Mouse (Mus musculus): ENCODE results near the gene Pdss2. TPM values are rescaled to one million over a fixed set of nuclear protein-coding genes. Genes with fewer than 3 reads are reported as not detected.

Gene Pdss2
- polyA plus RNA-seq, 1 experiment from 2014 or later: 9.7 TPM

DNA sequence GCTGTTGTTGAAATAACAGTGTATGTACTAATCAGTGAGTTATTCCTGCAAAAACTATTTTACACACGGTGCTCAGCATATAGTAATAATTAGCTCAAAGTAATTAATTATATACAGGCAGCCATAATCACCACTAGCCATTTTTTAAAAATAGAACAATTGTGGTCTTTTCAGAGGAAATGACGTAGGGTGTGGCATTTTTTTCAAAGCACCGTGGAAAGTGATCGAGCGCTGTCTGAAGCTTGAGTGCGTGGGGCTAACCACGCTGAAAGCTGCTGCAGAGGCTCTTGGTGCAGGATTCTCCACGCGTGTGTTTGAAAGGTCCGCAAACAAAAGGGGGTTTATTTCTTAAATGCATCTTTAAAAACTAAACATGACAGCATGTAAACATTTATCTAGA is 118.5 kb downstream of the Pdss2 start:
- no peak for ATAC-seq (ENCODE audit: extremely low read depth, insufficient number of reproducible peaks, low FRiP score, low TSS enrichment)
- WGBS: 74% methylated on average over 10 of the region's 10 CpGs
- H3K4me3 ChIP-seq: no peak overlapping the region

DNA sequence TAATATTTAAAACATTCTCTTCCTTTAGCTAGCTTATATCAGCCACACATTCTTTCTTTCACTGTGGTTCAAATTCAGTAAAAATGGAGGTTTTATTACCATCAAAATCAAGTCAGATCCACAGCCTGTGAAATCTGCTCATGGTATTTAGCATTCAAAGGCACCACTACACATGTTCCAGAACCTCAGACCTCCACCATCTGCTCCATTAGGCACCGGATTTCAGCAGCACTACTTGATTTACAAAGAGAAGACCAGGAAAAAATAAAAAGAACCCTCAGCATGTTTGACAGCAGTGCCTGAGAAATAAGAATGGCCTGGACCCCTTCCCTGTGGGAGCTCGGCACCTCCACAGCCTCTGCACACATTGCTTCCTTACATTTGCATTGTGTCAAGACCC is 128.4 kb downstream of the Pdss2 start:
- Histone ChIP-seq H3K27ac (replicated peaks) (no peak overlapping the region), H3K9me3 (no peaks in the 10 kb centered on the region), H3K9ac (no peak overlapping the region), H3K4me3 (no peak overlapping the region), H3K36me3 (no peaks in the 10 kb centered on the region), H3K4me1 (no peaks in the 10 kb centered on the region), H3K27me3 (replicated peaks) (no peaks in the 10 kb centered on the region), H3K4me2 (no peak overlapping the region)
- 90% methylated on average over 2 of the region's 2 CpGs for WGBS
- no peak for ATAC-seq (ENCODE audit: extremely low read depth, insufficient number of reproducible peaks, low FRiP score, low TSS enrichment)

More for the DNA sequence above, 118.5 kb downstream of the Pdss2 start:
- Histone ChIP-seq H3K4me2 (no peak overlapping the region), H3K9me3 (no peaks in the 10 kb centered on the region), H3K27me3 (replicated peaks) (no peaks in the 10 kb centered on the region), H3K27ac (replicated peaks) (no peak overlapping the region), H3K36me3 (no peaks in the 10 kb centered on the region), H3K4me1 (peaks cover 8% of the 10 kb centered on the region), H3K9ac (no peak overlapping the region)

DNA sequence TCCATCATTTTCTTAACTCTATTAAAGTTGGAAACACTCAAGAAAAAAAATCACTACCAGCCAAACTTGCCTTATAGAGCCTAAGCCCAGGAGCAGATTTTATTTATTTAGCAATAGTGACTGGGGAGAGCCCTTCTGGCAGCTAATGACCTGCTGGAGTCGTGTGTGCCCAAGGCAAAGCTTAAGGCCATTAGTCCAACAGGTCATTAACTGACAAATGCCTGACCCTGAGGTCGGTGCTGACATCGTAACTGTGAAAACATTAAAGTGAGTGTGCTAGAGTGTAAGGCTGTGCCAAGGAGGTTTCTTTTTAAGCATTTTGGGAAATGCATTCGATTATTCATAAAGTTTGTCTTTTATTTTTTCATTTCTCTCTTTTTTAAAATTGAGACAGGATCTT is 136.6 kb downstream of the Pdss2 start:
- no peaks in the 10 kb centered on the region for H3K9me3 ChIP-seq
- H3K4me2 ChIP-seq: no peak overlapping the region
- WGBS: 70% methylated on average over 4 of the region's 4 CpGs
- no peak for ATAC-seq (ENCODE audit: extremely low read depth, insufficient number of reproducible peaks, low FRiP score, low TSS enrichment)
- H3K27ac ChIP-seq (replicated peaks): no peak overlapping the region
- H3K27me3 ChIP-seq (replicated peaks): no peaks in the 10 kb centered on the region
- H3K36me3 ChIP-seq: no peaks in the 10 kb centered on the region
- no peak overlapping the region for H3K4me3 ChIP-seq
- no peak overlapping the region for H3K9ac ChIP-seq
- H3K4me1 ChIP-seq: no peaks in the 10 kb centered on the region

DNA sequence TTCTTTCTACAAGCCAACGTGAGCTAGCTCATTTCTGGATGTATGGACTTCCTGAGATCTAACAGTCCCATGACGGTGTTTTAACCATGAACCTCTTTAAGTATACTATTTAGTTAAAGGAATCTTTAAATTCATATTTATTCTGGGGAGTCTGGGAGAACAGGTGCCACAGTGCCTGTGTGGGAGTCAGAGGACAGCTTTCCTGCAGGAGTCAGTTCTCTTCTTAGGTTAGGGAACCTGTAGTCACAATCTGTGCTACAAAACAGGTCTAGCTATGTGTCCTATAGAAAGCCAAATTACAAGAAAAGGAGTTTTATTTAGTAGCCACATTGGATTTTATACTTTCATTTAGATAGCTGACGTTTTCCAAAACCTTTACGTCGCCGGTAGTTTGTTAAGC is 141.7 kb downstream of the Pdss2 start:
- H3K9ac ChIP-seq: no peak overlapping the region
- H3K4me1 ChIP-seq: no peaks in the 10 kb centered on the region

DNA sequence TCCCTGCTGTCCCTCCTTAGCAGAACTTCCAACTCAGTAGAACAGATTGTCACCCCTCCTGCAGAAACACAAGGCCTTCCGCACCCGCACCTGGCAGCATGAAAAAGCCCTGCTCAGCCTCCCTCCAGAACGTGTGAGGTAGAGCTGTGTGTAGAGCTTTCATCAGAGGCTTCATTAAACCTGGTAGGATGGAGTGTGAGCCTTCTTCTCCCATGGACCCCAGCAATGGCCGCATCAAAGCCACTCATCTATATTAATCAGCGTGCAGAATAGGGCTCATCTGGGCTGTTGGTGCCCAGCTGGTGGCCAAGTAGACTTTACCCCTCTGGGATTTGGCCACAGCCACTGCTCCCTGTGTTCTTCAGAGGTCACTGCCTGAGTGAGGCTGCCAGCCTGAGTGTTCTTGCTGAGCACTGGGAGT is 142.2 kb downstream of the Pdss2 start:
- H3K27me3 ChIP-seq (replicated peaks): no peaks in the 10 kb centered on the region
- WGBS: 87% methylated on average over 5 of the region's 5 CpGs
- no peak overlapping the region for H3K4me3 ChIP-seq
- H3K4me2 ChIP-seq: no peak overlapping the region
- no peaks in the 10 kb centered on the region for H3K9me3 ChIP-seq
- no peak overlapping the region for H3K9ac ChIP-seq
- H3K36me3 ChIP-seq: no peaks in the 10 kb centered on the region
- H3K27ac ChIP-seq (replicated peaks): no peak overlapping the region
- H3K4me1 ChIP-seq: no peaks in the 10 kb centered on the region
- no peak for ATAC-seq (ENCODE audit: extremely low read depth, insufficient number of reproducible peaks, low FRiP score, low TSS enrichment)

More for the DNA sequence above, 141.7 kb downstream of the Pdss2 start:
- Histone ChIP-seq H3K27ac (replicated peaks) (no peak overlapping the region), H3K27me3 (replicated peaks) (no peaks in the 10 kb centered on the region), H3K4me2 (no peak overlapping the region), H3K36me3 (no peaks in the 10 kb centered on the region), H3K4me3 (no peak overlapping the region), H3K9me3 (no peaks in the 10 kb centered on the region)
- no peak for ATAC-seq (ENCODE audit: extremely low read depth, insufficient number of reproducible peaks, low FRiP score, low TSS enrichment)
- 84% methylated on average over 6 of the region's 6 CpGs for WGBS

DNA sequence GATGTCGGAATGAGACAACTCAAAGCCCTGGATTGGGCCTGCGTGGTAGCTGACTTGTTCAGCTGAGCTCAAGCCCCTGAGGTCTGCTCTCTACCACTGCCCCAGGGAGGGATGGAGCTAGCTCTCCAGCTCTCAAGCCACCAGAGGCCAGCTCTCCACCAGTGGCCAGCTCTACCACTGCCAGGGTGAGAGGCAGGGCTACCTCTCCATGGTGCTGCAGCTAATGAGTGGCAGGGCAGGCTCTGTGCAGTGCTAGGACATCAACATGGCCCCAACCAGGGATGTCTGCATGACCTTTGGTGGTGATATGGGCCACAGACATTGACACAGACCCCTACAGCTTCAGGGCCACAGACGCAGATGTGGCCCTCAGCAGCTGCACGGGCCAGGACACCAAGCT is 144.6 kb downstream of the Pdss2 start:
- 88% methylated on average over 4 of the region's 4 CpGs for WGBS
- Histone ChIP-seq H3K4me3 (no peak overlapping the region), H3K4me1 (no peaks in the 10 kb centered on the region), H3K27ac (replicated peaks) (no peak overlapping the region), H3K36me3 (0 out of 2 replicates have a peak, but pooled peaks cover 2% of the 10 kb centered on the region), H3K9me3 (no peaks in the 10 kb centered on the region), H3K27me3 (replicated peaks) (no peaks in the 10 kb centered on the region), H3K4me2 (no peak overlapping the region), H3K9ac (no peak overlapping the region)
- no peak for ATAC-seq (ENCODE audit: extremely low read depth, insufficient number of reproducible peaks, low FRiP score, low TSS enrichment)

DNA sequence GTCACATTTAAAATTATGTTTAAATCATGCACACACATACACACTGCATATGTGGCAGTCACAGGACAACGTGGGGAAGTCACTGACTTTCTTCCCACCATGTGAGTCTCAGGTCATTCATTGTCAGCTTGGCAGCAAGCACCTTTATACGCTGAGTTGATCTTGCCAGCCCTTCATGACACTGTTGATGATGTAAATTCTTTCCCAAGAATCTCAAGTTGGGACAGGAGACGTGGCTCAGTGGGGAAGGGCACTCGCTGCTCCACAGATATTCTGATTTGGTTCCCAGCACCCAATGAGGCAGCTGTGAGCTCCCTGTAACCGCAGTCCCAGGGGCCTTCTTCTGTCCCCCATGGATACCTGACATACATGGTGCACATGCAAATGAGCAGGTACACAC is 147.3 kb downstream of the Pdss2 start:
- Histone ChIP-seq H3K9ac (no peak overlapping the region), H3K9me3 (no peaks in the 10 kb centered on the region), H3K27ac (replicated peaks) (no peak overlapping the region), H3K27me3 (replicated peaks) (no peaks in the 10 kb centered on the region), H3K36me3 (0 out of 2 replicates have a peak, but pooled peaks cover 2% of the 10 kb centered on the region), H3K4me3 (no peak overlapping the region), H3K4me1 (peaks cover 17% of the 10 kb centered on the region), H3K4me2 (no peak overlapping the region)
- ATAC-seq (ENCODE audit: extremely low read depth, insufficient number of reproducible peaks, low FRiP score, low TSS enrichment): no peak
- WGBS: 83% methylated on average over 5 of the region's 5 CpGs

DNA sequence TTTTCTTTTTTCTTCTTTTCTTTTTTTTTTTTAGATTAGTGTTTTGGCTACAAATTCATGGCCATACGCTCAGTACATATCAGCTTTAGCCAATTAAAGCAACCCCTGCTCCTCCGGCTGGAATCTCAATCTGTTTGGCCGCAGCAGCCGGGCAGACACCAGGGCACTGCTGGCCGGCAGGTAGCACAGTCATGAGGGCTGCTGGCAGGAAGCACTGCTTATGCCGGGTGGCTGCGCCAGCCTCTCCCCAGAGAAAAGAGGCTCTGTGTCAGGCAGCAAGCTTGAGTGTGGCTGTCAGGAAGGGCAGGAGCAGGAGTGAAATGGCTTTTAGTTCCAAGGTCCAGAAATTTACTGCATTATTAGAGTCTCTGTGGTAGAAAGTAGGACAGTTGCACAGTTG is 151.0 kb downstream of the Pdss2 start:
- Histone ChIP-seq H3K9ac (no peak overlapping the region), H3K27ac (replicated peaks) (0 out of 2 replicates have a peak overlapping the region, but pooled peaks have one; percentile 20), H3K4me1 (peaks cover 19% of the 10 kb centered on the region), H3K9me3 (no peaks in the 10 kb centered on the region), H3K36me3 (0 out of 2 replicates have a peak, but pooled peaks cover 2% of the 10 kb centered on the region), H3K4me2 (peak overlapping the region; percentile 7; the same call in 1 of the 2 replicates), H3K27me3 (replicated peaks) (no peaks in the 10 kb centered on the region), H3K4me3 (no peak overlapping the region)
- WGBS: 52% methylated on average over 7 of the region's 7 CpGs
- ATAC-seq (ENCODE audit: extremely low read depth, insufficient number of reproducible peaks, low FRiP score, low TSS enrichment): no peak

DNA sequence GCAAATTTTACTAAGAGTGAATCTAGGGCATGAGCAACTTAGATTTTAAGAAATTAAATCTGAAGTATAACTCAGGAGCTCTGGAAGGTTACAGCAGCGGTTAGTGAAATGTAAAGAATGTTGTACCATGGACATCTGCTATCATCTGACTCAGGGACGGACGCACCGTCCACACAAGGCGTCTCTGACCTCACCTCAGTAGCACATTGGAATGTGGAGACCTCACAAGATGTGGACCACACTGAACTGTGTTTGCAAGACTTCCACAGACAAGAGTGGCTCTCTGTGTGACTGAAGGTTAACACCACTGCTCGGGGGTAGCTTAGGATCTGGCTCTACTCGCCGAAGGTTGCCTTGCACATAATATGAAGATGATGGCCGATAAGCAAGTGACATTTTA is 151.7 kb downstream of the Pdss2 start:
- Histone ChIP-seq H3K9ac (no peak overlapping the region), H3K27me3 (replicated peaks) (no peaks in the 10 kb centered on the region), H3K4me1 (peaks cover 19% of the 10 kb centered on the region), H3K4me2 (no peak overlapping the region), H3K9me3 (no peaks in the 10 kb centered on the region), H3K4me3 (no peak overlapping the region), H3K27ac (replicated peaks) (no peak overlapping the region), H3K36me3 (0 out of 2 replicates have a peak, but pooled peaks cover 2% of the 10 kb centered on the region)
- ATAC-seq (ENCODE audit: extremely low read depth, insufficient number of reproducible peaks, low FRiP score, low TSS enrichment): no peak
- 57% methylated on average over 9 of the region's 9 CpGs for WGBS

DNA sequence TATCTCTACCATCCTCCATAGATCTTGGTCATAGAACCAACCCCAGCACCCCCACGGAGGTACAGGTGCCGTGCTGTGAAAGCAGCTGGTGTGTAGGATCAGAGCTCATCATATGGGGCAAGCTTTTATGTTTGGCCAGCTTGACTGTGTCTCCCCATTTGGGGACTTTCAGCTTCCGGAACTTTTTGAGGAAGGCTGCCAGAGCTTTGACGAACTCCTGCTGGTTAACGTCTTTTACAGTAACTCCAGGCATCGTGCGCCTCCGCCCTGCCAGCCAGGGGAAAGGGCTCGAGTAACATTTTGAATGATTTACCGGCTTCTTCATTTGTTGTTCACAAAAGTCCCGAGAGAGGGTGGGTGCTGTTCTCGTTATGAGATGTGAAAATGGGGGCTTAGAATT is 152.4 kb downstream of the Pdss2 start:
- no peak overlapping the region for H3K4me3 ChIP-seq
- WGBS: 83% methylated on average over 12 of the region's 12 CpGs
- no peak for ATAC-seq (ENCODE audit: extremely low read depth, insufficient number of reproducible peaks, low FRiP score, low TSS enrichment)
- peaks cover 20% of the 10 kb centered on the region for H3K4me1 ChIP-seq
- H3K36me3 ChIP-seq: 0 out of 2 replicates have a peak, but pooled peaks cover under 1% of the 10 kb centered on the region
- no peaks in the 10 kb centered on the region for H3K9me3 ChIP-seq
- H3K4me2 ChIP-seq: no peak overlapping the region
- no peak overlapping the region for H3K9ac ChIP-seq
- H3K27ac ChIP-seq (replicated peaks): no peak overlapping the region
- no peaks in the 10 kb centered on the region for H3K27me3 ChIP-seq (replicated peaks)

DNA sequence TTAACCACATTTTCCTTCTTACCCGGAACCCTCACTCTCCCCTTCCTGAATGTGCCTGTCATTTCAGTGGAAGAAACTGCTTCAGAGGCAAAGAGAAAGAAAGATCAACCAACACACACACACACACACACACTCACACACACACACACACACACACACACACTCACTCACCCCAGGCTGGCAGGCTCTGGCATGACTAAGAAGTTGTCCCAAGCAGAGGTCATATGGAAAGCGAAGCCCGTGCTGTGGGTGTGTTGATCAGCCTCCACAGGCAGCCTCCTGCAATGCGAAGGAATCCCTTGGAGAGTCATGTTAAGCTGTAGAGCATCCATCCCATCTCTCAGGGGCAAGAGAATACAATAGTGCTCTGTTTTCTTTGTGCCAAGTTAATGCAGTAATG is 154.0 kb downstream of the Pdss2 start:
- Histone ChIP-seq H3K36me3 (no peaks in the 10 kb centered on the region), H3K4me2 (no peak overlapping the region), H3K27ac (replicated peaks) (no peak overlapping the region), H3K27me3 (replicated peaks) (no peaks in the 10 kb centered on the region), H3K9me3 (no peaks in the 10 kb centered on the region), H3K4me3 (no peak overlapping the region), H3K9ac (no peak overlapping the region), H3K4me1 (peaks cover 24% of the 10 kb centered on the region)
- 79% methylated on average over 4 of the region's 4 CpGs for WGBS
- no peak for ATAC-seq (ENCODE audit: extremely low read depth, insufficient number of reproducible peaks, low FRiP score, low TSS enrichment)

DNA sequence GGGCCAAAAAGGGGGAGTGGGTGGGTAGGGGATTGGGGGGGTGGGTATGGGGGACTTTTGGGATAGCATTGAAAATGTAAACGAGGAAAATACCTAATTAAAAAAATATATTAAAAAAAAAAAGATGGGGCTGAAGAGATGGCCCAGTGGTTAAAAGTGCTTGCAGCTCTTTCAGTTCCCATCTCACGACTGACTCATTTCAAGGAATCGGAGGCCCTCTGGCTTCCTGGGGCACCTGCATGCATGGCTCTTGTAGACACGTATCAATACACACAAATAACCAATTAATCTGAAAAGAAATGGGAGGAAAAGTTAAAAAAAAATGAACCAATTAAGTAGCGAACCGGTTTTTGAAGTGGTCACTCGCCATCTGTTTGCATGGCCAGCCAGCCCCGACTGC is 155.5 kb downstream of the Pdss2 start:
- H3K4me1 ChIP-seq: peaks cover 24% of the 10 kb centered on the region
- no peak for ATAC-seq (ENCODE audit: extremely low read depth, insufficient number of reproducible peaks, low FRiP score, low TSS enrichment)
- no peaks in the 10 kb centered on the region for H3K9me3 ChIP-seq
- H3K9ac ChIP-seq: no peak overlapping the region
- H3K4me2 ChIP-seq: no peak overlapping the region
- no peaks in the 10 kb centered on the region for H3K27me3 ChIP-seq (replicated peaks)
- 89% methylated on average over 8 of the region's 8 CpGs for WGBS
- H3K4me3 ChIP-seq: no peak overlapping the region
- H3K27ac ChIP-seq (replicated peaks): no peak overlapping the region
- no peaks in the 10 kb centered on the region for H3K36me3 ChIP-seq
